Mouse (Mus musculus) kidney, adult 11 months (tissue): Measurements from ENCODE around the gene BC067074.
"Not testable (repeated sequence)": the region's sequence is repeated elsewhere in the genome, so short reads cannot be mapped to it uniquely, and the experiment has no call there.

ENCODE experiments used
- DNase-seq: peaks from one replicate; pipeline ENCODE4 v3.0.0; 2022

BC067074 gene

DNA sequence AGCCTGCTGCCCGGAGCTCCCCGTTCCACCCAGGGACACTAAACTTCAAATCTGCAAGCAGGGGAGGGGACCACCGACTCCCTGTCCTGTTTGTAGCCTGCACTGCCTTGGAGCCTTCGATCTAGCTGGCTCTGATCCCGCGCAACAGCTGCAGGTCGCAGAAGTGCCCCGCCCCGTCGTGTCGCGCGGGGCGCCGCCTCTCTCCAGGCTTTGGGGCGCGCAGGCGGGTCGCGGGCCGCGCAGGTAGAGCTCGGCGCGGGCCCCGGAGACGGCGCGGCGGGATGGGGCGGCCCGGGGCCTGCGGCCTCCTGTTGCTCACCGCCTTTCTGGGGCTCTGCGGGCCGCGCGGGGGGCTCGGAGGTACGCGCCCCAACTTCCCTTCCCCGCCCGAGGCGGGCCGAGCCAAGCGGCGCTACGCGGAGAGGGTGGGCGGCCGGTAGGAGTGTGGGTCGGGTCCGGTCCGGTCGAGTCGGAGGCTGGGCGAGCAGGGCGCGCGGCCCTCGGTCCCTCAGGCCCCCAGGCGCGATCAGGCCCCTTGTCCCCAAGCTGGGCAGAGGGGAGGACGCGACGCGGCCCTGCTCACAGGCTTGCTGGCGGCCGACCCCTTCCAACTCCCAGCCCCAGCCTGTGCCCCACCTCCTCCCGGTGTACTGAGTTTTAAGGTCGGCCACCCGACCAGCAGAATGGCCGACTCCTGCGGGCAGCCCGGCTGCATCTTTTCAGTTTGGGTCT, at the start of gene BC067074:
Gene BC067074, plus strand, starts transcription at position 185 of the 732 bp plus-strand sequence.
- DNase-seq: no peak

- DNase-seq: peak; percentile 26
These were observed 47.9 kb upstream of the BC067074 start for GRCm38 (mm10) chr13:113245025-113245424.

DNA sequence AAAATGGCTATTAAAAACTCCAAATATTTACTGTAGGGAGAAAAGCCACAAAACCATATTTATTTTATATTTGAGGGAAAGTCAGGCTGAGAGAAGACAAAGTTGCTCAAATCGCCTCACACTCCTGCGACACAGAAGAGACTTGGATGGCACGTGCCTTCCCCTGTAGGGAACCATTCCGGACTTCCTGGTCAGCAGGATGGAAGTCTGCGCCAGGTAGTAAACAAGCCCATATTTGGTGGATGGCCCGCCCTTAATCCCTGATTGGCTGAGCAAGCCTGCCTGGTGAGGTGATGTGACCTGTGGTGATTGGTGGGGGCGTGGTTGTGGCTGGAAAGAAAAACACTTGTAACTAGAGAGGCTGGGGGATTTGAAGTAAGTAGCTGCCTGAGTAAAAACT, 40.4 kb upstream of the BC067074 start:
- DNase-seq: not testable (repeated sequence)

GRCm38 (mm10) chr13:113256766-113257165, 36.2 kb upstream of the BC067074 start:
- DNase-seq: no peak

DNA sequence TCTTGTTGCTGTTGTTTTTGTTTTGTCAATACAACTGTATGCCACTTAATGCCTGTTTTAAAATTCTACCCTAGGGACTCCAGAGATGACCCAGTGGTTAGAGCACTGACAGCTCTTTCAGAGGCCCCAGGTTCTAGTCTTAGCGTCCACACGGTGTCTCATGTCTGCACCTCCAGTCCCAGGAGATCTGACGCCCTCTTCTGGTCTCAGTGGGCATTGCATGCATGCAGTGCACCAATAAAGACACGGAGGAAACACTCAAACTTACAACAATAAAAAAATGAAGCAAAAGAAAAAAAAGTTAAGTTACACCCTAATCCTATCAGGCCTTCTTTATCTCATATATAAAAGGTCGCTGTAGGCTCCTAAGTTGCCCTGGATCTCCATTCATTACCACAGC, 35.8 kb upstream of the BC067074 start:
- no peak for DNase-seq

GRCm38 (mm10) chr13:113259237-113259636, 33.7 kb upstream of the BC067074 start:
- DNase-seq: no peak

DNA sequence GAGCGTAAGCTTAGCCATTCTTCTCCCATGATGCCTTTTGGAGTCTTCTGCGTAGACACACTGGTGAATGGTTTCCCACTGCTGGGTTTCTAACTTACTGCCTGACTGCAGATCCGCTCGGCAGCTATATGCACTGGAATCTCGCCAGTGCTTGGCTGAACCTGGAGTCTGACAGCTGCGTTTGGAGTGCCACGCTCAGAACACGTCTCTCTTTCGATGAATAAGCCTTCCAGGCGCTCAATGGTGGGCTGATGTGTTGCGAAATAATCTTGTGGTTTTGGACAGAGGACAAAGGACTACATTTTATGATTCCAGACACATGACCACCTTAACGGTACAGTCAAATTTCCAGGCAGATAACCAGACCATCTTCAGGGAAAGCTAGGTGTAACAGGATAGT, 30.1 kb upstream of the BC067074 start:
- DNase-seq: no peak

- no peak for DNase-seq
These were observed 27.7 kb upstream of the BC067074 start for GRCm38 (mm10) chr13:113265257-113265656.

GRCm38 (mm10) chr13:113266495-113266951, 26.4 kb upstream of the BC067074 start:
- DNase-seq: peak; percentile 35

DNA sequence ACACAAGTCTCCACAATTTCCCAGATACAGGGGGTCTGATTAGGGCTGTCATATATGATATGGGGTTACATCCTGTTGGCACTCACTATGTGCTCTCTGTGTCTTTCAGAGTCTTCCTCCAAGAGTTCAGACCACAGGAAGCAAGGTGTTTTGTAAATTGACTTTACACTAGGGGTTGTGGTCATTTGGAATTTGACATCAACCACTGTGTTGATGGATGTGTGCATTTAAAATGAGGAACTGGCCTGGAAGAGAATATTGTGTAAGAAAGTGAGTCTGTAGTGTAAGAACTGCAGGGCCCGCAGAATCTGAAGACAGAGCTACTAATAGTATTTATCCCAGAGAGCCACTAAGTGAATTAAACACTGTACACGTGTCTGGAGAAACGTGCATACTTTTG, 25.8 kb upstream of the BC067074 start:
- DNase-seq: no peak

- DNase-seq: peak; percentile 55
These were observed 22.9 kb upstream of the BC067074 start for GRCm38 (mm10) chr13:113269777-113270776.

DNA sequence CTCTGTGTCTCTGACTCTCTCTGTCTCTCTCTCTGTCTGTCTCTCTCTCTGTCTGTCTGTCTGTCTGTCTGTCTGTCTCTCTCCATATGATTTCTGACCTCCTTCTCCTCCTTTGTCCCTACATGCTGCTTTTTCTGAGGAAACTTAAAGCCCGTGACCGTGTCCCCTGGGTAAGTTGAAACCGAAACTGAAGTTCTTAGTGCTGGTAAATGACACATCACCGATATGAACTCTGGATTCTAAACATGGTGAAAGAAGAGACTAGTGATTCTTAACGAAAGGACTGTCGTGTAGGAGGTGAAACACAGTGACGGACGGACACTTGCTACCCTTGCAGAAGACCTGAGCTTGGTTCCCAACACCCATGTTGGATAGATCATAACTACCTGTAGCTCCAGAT, 21.8 kb upstream of the BC067074 start:
- DNase-seq: no peak

GRCm38 (mm10) chr13:113287141-113287540, 5.8 kb upstream of the BC067074 start:
- DNase-seq: no peak

DNA sequence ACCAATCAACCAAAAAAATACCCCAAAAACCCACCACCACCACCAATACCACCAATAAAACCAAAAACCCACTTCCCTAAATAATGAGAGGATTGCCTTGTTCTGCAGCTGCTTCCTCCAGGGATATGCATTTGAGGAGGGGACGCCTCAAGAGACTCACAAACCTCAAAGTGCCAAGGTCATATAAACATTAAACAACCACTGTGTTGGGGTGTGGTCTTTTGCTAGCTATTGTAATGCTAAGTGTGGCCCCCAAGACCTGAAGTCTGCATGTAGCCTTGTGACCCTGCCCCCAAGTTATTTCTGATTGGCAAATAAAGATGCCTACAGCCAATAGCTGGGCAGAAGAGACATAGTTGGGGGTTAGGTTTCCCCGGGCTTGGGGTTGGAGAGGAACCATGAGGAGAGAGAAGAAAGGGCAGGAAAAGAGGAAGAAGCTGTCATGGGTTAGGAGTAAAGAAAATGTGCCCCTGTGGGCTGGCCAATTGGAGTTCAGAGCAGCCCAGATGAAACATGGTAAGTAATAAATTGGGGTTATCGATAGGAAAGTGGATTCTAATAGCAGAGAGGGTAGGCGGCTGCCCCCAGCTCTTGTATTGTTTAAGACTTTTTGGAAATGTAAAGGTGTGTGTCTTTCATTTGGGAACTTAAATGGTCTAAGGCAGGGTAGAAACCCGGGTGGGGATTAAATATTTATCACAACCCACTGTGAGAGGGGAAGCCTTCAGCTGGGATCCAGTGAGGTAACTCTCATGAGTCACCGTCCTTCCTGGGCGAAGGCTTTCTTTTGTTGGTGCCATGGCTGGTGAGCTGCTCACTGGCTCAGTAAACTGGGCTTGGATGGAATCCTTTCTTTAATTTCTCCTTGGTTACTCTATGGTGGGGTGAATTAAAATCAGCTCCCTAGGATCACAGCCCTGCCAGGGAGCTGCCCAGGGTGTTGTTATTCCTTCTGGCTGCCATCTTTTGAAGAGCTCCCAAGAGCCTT, 4.5 kb upstream of the BC067074 start:
- DNase-seq: no peak

GRCm38 (mm10) chr13:113289760-113290159, 3.2 kb upstream of the BC067074 start:
- no peak for DNase-seq

DNA sequence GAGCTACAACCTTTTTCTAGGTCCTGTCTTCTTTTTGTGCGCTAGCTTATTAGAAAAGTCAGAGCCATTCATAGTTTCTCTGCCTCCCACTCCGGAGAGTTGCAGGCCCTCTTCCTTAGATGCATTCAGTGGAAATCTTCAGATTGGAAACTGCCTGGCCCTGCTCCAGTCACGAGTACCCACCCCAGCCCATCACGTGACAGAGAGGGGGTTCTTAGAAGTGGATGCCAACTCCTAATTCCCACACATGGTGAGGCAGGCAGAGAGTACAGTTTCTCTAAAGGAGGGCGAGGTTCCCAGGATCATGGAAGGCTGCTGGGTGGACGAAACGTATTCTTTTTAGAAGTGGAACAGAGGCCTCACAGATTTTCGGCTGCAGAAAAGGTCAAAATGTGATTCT, 958 bp upstream of the BC067074 start:
- no peak for DNase-seq

- no peak for DNase-seq
These were observed 911 bp downstream of the BC067074 start for GRCm38 (mm10) chr13:113293707-113294432.

- no peak for DNase-seq
These were observed 3.0 kb downstream of the BC067074 start for GRCm38 (mm10) chr13:113295817-113296485.

GRCm38 (mm10) chr13:113306581-113306980, 13.6 kb downstream of the BC067074 start:
- no peak for DNase-seq

- DNase-seq: no peak
These were observed 26.6 kb downstream of the BC067074 start for GRCm38 (mm10) chr13:113319588-113319987.

DNA sequence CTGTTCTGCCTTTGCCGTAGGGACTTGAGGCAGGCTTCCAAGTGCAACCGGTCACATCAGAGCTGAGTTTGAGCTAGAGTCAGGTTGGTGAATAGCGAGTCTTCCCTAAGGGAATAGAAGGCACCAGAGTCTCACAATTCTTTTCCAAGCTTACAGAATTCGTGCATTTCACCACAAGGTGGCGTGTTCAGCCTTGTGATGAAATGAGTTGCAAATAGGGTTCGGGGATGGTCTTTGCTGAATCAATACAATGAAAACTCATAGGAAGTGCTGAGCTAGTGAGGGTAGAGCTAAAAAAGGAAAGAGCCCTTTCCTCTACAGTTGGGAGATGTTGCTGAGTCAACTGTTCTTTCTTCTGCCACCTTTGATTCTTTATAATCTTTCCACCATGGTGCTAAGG, 29.0 kb downstream of the BC067074 start:
- DNase-seq: no peak
